Mouse (Mus musculus) ES-E14 (cell line): ENCODE measurements around the gene Lgals9. TPM values are rescaled to one million over a fixed set of nuclear protein-coding genes. Genes with fewer than 3 reads are reported as not detected.

ENCODE experiments used
- DNase-seq: peaks from one replicate; pipeline ENCODE4 v3.0.0-alpha.2; 2013; ENCODE audit warnings: low read depth, low spot score
- H3K27ac ChIP-seq: 2 replicates; pipeline ENCODE4 v1.5.1; 2012; ENCODE audit warnings: low read depth, mild to moderate bottlenecking, low read length, moderate library complexity, mixed read lengths; ENCODE audit not compliant: poor library complexity, insufficient read depth, severe bottlenecking
- H3K36me3 ChIP-seq: 2 replicates; pipeline ENCODE4 v1.6.1; 2012; ENCODE audit warnings: mild to moderate bottlenecking, low read length, moderate library complexity, mixed read lengths; ENCODE audit not compliant: control insufficient read depth, poor library complexity, insufficient read depth, severe bottlenecking
- H3K4me1 ChIP-seq, 2 experiments: fragments of 150-350 bp in 1 of 2; sonication (generic) in 1 of 2; 2 replicates each; pipeline ENCODE4 v1.6.1; 2012; ENCODE audit warnings: low read length in 2 of 2, mild to moderate bottlenecking in 1 of 2, mixed read lengths in 1 of 2; ENCODE audit not compliant: control insufficient read depth in 2 of 2, insufficient read depth in 2 of 2, poor library complexity in 1 of 2
- H3K4me3 ChIP-seq, 2 experiments: fragments of 150-350 bp in 1 of 2; sonication (generic) in 1 of 2; 2 replicates each; pipeline ENCODE4 v1.5.1; 2012; ENCODE audit warnings: low read length in 2 of 2, low read depth in 1 of 2, mild to moderate bottlenecking in 1 of 2, mixed read lengths in 1 of 2; ENCODE audit not compliant: insufficient read depth in 1 of 2, poor library complexity in 1 of 2, severe bottlenecking in 1 of 2
- H3K9ac ChIP-seq: 2 replicates; pipeline ENCODE4 v1.6.1; 2012; ENCODE audit warnings: low read depth, mild to moderate bottlenecking, low read length, mixed read lengths; ENCODE audit not compliant: poor library complexity, insufficient read depth, severe bottlenecking
- H3K9me3 ChIP-seq: fragments of 150-350 bp; sonication (generic); 2 replicates; pipeline ENCODE4 v1.6.1; 2012; ENCODE audit warnings: low read depth, mild to moderate bottlenecking, low read length; ENCODE audit not compliant: control insufficient read depth, insufficient read depth
- CHD2 ChIP-seq: IDR thresholded peaks from 2 replicates; pipeline ENCODE4 v1.6.1; 2014; ENCODE audit warnings: mild to moderate bottlenecking, low read depth, low read length, inconsistent platforms
- HCFC1 ChIP-seq: IDR thresholded peaks from 2 replicates; pipeline ENCODE4 v1.6.1; 2012; ENCODE audit warnings: low read length, inconsistent platforms, borderline replicate concordance; ENCODE audit not compliant: insufficient read depth
- MAFK ChIP-seq: IDR thresholded peaks from 2 replicates; pipeline ENCODE4 v1.6.1; 2014; ENCODE audit warnings: mild to moderate bottlenecking, low read depth, low read length, inconsistent platforms; ENCODE audit not compliant: insufficient read depth
- ZC3H11A ChIP-seq: IDR thresholded peaks from 2 replicates; pipeline ENCODE4 v1.6.1; 2012; ENCODE audit warnings: low read depth, mild to moderate bottlenecking, inconsistent platforms, low read length, borderline replicate concordance
- ZNF384 ChIP-seq: IDR thresholded peaks from 2 replicates; pipeline ENCODE4 v1.6.1; 2012; ENCODE audit warnings: low read depth, low read length, inconsistent platforms
- in situ Hi-C, 2 experiments: fragments of 600-800 bp; cut with MboI; formaldehyde crosslinking; loops; one replicate each; pipeline ENCODE4 v1.15.1; 2025; ENCODE audit warnings: low sequenced_read_pairs in 2 of 2, inconsistent platforms in 1 of 2; ENCODE audit not compliant: unreplicated experiment in 2 of 2
- total RNA-seq: library from RNA; depleted of rRNA; stranded (reverse); fragments of 300-350 nt; gene quantifications from 2 replicates; pipeline ENCODE4 v1.2.3, GENCODE M21; 2012

Gene Lgals9
- total RNA-seq, 1 experiment: 8.6 TPM

GRCm38 (mm10) chr11:79020535-79021045, 35.8 kb upstream of the Lgals9 start:
- Histone ChIP-seq H3K36me3 (no peaks in the 10 kb centered on the region), H3K9ac (peak overlapping the region; percentile 3; the same call in 1 of the 2 replicates), H3K9me3 (no peaks in the 10 kb centered on the region), H3K4me1 (peaks cover 0 to 20% of the 10 kb centered on the region in 2 experiments; a peak in 1 of 4 replicates), H3K27ac (no peak overlapping the region), H3K4me3 (peak overlapping the region in 1 of 2 experiments; percentile 1; a peak in 1 of 4 replicates)
- in situ Hi-C loops: no loop called here
- no peak for DNase-seq
- no peak for TF ChIP-seq ZC3H11A
- no peak for TF ChIP-seq CHD2
- TF ChIP-seq HCFC1: no peak
- no peak for TF ChIP-seq MAFK
- TF ChIP-seq ZNF384: no peak

DNA sequence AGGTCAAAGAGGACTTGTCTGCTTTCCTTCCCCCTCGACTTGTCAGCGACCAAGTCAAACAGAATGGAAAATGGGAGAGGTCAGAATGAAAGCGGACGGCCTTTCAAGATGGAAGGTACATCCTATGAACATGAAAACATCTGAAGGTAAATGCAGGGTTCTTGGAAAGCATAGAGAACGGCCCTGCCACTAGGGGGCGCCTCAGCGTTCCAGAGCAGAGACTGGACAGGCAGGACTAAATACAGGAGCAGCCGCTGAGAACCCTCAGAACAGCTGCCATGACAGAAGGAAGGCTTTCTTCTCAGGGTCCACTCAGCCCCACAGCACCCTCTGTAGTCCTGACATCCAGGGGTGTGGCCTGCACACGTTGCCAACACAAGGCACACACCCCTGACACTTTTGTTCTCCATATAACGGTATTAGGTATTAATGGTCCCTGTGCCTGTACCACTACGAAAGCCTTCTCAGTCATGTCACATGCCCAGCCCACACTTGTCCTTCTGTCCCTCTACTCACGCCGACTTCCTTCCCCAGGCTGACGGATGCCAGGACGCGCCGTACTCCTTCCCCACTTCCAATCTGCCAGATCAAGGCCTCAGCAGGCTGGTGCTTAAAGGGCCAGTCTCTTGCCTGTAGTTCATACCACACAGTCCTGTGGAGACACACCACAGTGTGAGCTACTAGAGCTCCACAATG, 35.2 kb upstream of the Lgals9 start:
- H3K9ac ChIP-seq: peak overlapping the region; percentile 3; the same call in 1 of the 2 replicates
- H3K36me3 ChIP-seq: no peaks in the 10 kb centered on the region
- in situ Hi-C loops: no loop called here
- no peak overlapping the region for H3K27ac ChIP-seq
- H3K4me3 ChIP-seq: no peak overlapping the region; a peak in 1 of 4 replicates
- H3K9me3 ChIP-seq: no peaks in the 10 kb centered on the region
- TF ChIP-seq CHD2 (no peak), HCFC1 (no peak), MAFK (no peak), ZNF384 (no peak), ZC3H11A (no peak)
- no peak for DNase-seq
- H3K4me1 ChIP-seq: peaks cover 0 to 23% of the 10 kb centered on the region in 2 experiments; a peak in 2 of 4 replicates

DNA sequence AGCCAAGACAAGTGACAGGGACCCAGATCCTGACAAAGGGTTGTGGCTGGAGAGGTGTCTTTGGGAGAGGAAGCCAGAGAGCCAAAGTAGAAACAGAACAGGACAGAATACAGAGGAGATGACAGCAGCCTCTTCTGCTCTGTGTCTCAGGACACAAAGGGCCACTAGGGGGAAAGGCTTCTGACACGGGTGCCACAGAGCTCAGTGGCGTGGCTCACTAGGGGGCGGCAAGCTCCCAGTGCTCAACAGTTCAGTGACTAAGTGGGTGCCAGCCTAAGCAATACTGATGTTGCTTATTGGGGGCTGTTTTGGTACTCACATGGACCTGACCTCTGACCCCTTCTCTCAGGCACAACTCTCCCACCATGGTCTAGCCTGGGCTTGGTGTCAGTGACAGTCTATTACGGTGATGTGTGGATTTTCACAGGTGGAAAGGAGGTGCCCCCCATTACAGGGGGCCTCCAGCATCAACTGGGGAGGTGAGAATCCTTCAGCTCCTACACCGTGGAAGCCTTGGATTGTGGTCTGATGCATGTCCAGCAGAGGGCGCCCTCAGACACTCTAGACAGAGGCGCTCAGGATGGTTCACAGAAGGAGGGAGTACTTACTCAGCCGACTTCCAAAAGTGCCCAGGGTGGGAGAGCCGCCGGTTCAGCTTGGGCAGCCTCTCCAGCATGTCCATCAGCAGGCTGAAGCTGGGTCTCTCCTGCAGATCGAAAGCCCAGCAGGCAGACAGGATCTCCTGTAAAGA, 34.4 kb upstream of the Lgals9 start:
- Histone ChIP-seq H3K36me3 (no peaks in the 10 kb centered on the region), H3K4me3 (no peak overlapping the region), H3K9ac (no peak overlapping the region), H3K27ac (no peak overlapping the region), H3K4me1 (peaks cover 3 to 31% of the 10 kb centered on the region in 2 experiments; a peak in 3 of 4 replicates), H3K9me3 (no peaks in the 10 kb centered on the region)
- peak; percentile 80 for DNase-seq
- TF ChIP-seq MAFK (no peak), CHD2 (no peak), ZC3H11A (peak; percentile 26; the same call in 1 of the 2 replicates)
- in situ Hi-C loops: no loop called here

DNA sequence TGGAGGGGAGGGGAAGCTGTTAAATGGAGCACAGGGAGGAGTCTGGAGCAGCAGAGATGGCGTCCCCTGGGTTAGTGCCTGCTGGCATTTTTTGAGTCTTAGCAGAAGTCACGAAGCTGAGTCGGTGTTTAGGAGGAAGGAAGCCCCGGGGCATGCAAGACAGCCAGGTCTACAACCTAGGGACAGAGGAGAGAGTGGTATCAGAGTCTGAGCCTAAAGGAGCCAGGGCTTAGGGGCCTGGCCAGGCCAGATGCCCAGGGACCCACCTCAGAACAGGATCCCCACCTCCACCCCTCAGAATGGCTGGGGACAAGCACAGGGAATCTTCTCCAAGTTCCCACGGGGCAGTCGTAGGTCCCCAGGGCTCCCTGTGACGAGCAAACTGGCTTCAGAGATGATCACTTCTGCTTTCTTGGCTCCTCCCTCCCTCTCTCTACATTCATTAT, 32.4 kb upstream of the Lgals9 start:
- peaks cover 3 to 37% of the 10 kb centered on the region in 2 experiments; a peak in 3 of 4 replicates for H3K4me1 ChIP-seq
- no peaks in the 10 kb centered on the region for H3K9me3 ChIP-seq
- no peak overlapping the region for H3K9ac ChIP-seq
- no peak overlapping the region for H3K27ac ChIP-seq
- TF ChIP-seq MAFK: no peak
- TF ChIP-seq ZNF384: no peak
- no peak for TF ChIP-seq ZC3H11A
- no peak for TF ChIP-seq HCFC1
- TF ChIP-seq CHD2: no peak
- in situ Hi-C loops: no loop called here
- no peak overlapping the region for H3K4me3 ChIP-seq
- DNase-seq: no peak
- no peaks in the 10 kb centered on the region for H3K36me3 ChIP-seq
